Mouse (Mus musculus): ENCODE data around the gene Nop56. TPM values are rescaled to one million over a fixed set of nuclear protein-coding genes. Genes with fewer than 3 reads are reported as not detected.

The Nop56 gene
- polyA plus RNA-seq, 3 experiments from 2014 or later, result 278 to 380 (median 357) TPM

DNA sequence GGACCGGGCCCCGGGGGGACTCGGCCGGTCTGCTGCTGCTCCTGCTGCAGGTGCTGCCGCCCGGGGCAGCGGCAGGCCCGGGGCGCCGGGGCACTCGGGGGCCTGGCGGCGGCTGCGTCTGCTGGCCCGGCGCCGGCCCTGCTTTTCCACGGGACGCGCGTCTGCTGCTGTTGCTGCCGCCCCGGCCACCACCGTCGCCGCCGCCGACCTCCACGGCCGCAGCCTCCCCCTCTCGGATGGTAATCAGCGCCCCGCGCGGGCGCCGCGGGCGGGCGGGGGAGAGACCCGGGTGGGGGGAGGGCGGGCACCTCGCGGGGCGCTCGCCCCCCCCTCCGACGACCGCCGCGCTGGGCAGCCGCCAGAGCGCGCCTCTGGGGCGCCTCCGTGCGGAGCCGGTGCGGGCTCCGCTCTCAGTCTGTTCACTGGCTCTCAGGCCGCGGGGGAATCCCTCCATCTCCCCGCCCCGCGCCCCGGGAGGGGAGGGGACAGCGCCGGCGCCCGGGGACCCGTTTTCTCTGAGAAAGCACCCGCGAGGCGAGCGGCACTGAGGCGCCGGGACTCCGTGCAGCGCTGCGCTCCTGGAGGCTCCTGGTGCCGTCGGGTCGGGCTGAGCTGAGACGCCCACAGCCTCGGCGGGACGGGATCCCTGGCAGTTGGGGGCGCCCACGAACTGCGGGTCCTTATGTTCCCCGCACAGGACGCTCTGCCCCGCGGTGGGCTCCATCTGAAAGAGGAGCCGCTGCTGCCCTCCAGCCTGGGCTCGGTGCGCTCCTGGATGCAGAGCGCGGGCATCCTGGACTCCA is 21.3 kb downstream of the Nop56 start:
- ATAC-seq, result no peak

DNA sequence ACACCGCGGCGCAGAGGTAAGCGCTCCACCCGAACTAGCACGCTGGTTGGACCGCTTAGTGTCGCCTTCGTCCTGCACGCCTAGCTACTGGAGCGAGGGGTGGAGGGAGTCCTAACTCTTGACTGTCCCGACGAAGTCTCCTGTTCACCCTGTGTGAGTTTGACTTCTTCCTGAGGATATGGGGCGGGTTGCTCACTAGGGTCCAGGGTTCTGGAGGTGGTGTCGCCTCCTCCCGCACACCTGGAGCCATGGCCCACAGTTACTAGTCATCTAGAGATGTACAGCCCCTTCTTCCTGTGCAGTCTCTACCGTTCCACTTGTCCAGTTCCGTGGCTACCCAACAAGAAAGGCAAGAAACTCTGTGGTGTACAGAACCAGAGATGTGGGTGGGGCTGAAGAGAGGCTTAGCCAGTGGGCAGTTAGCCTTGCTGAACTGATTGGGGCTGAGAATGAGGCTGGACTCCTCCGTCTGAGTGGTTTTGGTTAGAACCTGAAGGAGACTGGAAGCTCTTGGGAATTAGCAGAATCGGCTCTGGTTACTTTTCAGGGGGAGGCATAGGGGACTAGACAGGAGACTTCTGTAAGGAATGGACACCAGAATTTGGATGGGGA is 22.0 kb downstream of the Nop56 start:
- no peak for ATAC-seq

DNA sequence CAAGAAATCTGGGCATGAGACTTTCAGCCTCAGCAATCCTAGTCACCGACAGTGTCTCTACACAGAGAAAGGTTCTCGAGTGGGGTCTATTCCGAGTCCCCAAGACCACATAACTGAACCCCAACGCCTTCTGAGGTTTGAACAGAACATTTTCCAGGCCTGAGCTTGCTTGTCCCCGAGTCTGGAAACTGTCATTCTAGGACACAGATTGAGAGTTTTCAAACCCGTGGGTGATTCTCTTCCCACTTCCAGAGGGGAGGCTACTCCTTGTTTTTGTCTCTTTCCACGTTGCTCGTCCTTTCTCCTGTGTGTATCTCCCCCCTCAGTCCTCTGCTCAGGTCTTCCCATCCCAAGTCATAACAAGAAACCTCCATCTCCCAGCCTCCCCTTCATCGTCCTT is 23.4 kb downstream of the Nop56 start:
- no peak for ATAC-seq

DNA sequence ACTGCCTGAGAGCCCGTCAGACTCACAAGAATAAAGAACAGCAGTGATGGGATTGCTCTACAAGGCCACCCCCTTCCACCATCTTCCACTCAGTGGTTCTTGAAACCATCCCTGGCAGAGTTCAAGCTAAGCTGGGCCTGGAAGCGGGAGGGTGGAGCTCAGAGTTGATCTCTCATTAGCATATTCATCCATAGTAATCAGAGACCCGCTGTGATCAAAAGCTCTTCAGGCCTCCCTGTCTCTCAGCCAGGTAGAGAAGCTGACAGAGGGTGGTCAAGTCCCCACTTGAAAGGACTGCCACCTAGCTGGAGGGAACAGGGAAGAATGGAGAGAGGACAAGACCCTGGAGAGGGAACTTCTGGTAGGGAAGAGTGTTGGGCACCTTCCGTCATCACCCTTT is 28.8 kb downstream of the Nop56 start:
- ATAC-seq, result no peak

DNA sequence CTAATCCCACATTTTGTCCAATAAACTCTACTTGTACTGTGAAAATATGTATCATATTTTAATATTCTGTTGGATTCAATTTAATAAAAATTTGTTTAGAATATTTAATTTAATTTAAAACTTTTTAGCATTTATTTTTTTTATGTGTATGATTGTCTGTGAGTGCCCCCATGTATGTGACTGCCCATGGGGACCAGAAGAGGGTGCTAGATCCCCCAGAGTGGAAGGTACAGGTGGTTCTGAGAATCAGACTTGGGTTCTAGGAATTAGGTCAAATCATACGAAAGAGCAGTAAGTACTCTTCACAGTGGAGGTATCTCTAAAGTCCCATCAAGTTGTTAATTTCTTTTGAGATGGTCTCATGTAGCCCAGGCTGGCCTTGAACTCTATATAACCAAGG is 52.8 kb downstream of the Nop56 start:
- no peak for ATAC-seq

Other genes starting within 250 kb of the Nop56 start
- not detected for gene Tgm6, start 162.0 kb upstream of the Nop56 start, polyA plus RNA-seq (2017; shearing (Covaris generic))
- 100 to 1,000 TPM; 297 to 418 (median 316) TPM for gene Snrpb, start 95.0 kb upstream of the Nop56 start, polyA plus RNA-seq (2017; shearing (Covaris generic))
- gene Tmc2, start 79.2 kb upstream of the Nop56 start, polyA plus RNA-seq (2017; shearing (Covaris generic)), result not detected
- gene Idh3b, start 10.1 kb downstream of the Nop56 start, polyA plus RNA-seq (2017; shearing (Covaris generic)), result 100 to 1,000 TPM; 147 to 175 (median 150) TPM
- not detected for gene Ebf4, start 20.7 kb downstream of the Nop56 start, polyA plus RNA-seq (2017; shearing (Covaris generic))
- gene Cpxm1, start 123.1 kb downstream of the Nop56 start, polyA plus RNA-seq (2017; shearing (Covaris generic)), result under 1 TPM in 1 of 3 experiments, not detected in 2; 0.40 TPM
- gene Gm28372, start 130.8 kb downstream of the Nop56 start, polyA plus RNA-seq (2017; shearing (Covaris generic)), result not detected
- gene 1700020A23Rik, start 130.8 kb downstream of the Nop56 start, polyA plus RNA-seq (2017; shearing (Covaris generic)), result not detected
- gene Tmem239, start 132.0 kb downstream of the Nop56 start, polyA plus RNA-seq (2017; shearing (Covaris generic)), result not detected
- gene Vps16, start 149.9 kb downstream of the Nop56 start, polyA plus RNA-seq (2017; shearing (Covaris generic)), result 100 to 1,000 TPM; 165 to 250 (median 199) TPM
- gene Pced1a, start 150.3 kb downstream of the Nop56 start, polyA plus RNA-seq (2017; shearing (Covaris generic)), result 10 to 100 TPM; 11.9 to 14.9 (median 12.0) TPM
- 10 to 100 TPM; 66.1 to 70.0 (median 69.6) TPM for gene Ptpra, start 175.8 kb downstream of the Nop56 start, polyA plus RNA-seq (2017; shearing (Covaris generic))

Measured in inflammation-experienced regulatory T-cells, adult 6 months (primary cell).